Mouse (Mus musculus): ENCODE data around the gene Cpne7. TPM values are rescaled to one million over a fixed set of nuclear protein-coding genes. Genes with fewer than 3 reads are reported as not detected.

Cpne7 gene
- 0.48 and 1.4 TPM in 2 replicates for polyA plus RNA-seq (2012)

GRCm38 (mm10) chr8:123117127-123117731 is at the start of gene Cpne7:
Cpne7 (plus strand) TSS chr8:123117374.

DNA sequence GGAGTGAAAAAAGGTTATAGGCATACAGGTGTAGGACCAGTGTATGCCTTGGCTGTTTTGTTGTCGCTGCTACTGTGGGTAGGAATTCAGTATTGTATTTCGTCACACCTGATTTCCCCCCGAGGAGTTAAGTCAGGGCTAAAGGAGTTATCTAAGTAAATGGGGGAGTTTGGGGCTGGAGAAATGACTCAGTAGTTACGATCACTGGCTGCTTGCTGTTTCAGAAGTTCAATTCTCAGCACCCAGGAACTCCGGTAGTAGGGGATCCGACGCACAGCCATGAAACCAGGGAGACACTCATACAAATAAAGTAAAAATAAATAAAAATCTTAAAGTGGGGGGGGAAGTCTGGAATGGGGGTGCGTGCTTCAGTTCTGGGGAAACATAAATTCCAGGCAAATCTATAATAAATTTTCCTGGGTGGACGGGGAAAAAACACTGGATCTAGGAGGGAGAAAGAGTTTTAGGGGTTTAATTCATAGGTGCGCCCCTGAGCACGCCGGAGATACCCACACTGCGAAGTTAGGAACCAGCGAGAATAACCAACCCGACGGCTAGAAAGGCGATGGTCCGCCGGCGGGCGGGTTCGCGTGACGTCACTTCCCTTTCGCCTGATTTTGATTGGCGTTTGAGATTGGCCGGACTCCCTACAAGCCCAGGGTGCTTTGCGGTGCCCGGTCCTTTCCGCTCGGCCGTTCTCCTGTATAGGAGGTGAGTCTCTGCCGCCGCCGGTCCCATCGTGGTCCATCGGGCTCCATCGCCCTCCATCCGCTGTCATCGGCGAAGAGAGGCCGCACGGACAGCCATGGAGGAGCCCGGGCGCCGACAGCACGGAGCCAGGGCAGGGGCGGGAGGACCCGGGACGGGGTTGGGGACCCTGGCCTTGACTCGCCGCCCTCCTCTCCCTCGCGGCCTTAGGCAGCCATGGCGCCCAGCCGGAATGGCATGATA is 15.2 kb upstream of the Cpne7 start, which contains the start of gene Rpl13:
Gene Rpl13 (plus strand): TSS at position 616 of the 951 bp plus-strand sequence.

DNA sequence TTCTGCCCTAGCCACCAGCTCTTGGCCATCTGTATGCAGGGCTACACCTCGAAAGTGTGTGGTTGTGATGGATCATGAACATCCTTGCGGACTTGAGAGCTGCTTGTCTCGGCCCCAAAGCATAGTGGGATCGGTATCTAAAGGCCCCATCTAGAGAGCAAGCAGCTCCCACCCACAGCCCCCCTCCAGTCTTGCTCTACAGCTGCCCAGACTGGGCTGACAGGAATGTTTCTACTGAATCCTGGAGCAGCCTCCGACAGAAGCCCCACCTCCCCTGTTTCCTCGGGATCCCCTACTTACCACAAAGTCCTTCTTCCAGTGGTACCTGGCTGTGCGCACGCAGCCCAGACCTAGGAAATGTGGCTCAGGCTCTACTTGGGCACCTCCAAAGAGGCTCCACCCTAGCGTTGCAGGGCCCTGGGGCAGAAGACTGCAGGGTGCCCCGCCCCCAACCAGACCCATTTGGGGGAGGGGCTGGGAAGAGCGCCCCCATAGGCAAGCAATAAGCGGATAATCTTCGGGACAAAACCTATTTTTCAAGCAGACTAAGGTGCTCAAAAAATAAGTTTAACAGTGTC is 40.8 kb downstream of the Cpne7 start, which contains the start of gene Sult5a1:
Gene Sult5a1 (minus strand): TSS at position 428 of the 578 bp plus-strand sequence.

Other genes with a start within 250 kb of the Cpne7 start
- gene Ankrd11, start 75.1 kb upstream of the Cpne7 start, polyA plus RNA-seq (2012) = 93.5 and 120 TPM in 2 replicates
- gene Spg7, start 54.4 kb upstream of the Cpne7 start, polyA plus RNA-seq (2012) = 26.7 and 33.2 TPM in 2 replicates
- 4,017 and 4,573 TPM in 2 replicates for gene Rpl13, start 15.0 kb upstream of the Cpne7 start, polyA plus RNA-seq (2012)
- gene Sult5a1, start 40.9 kb downstream of the Cpne7 start, polyA plus RNA-seq (2012) = 0.02 TPM in 1 of 2 replicates, not detected in the other
- not detected in 2 replicates for gene Dpep1, start 68.9 kb downstream of the Cpne7 start, polyA plus RNA-seq (2012)
- 26.0 and 28.9 TPM in 2 replicates for gene Chmp1a, start 95.4 kb downstream of the Cpne7 start, polyA plus RNA-seq (2012)
- 0.06 and 0.10 TPM in 2 replicates for gene Spata33, start 95.5 kb downstream of the Cpne7 start, polyA plus RNA-seq (2012)
- gene Cdk10, start 107.5 kb downstream of the Cpne7 start, polyA plus RNA-seq (2012) = 93.0 and 94.8 TPM in 2 replicates
- 6.7 and 7.1 TPM in 2 replicates for gene Spata2l, start 118.9 kb downstream of the Cpne7 start, polyA plus RNA-seq (2012)
- 13.0 and 15.7 TPM in 2 replicates for gene Zfp276, start 136.8 kb downstream of the Cpne7 start, polyA plus RNA-seq (2012)
- 138 and 145 TPM in 2 replicates for gene Vps9d1, start 137.0 kb downstream of the Cpne7 start, polyA plus RNA-seq (2012)
- 62.6 and 69.9 TPM in 2 replicates for gene Fanca, start 201.2 kb downstream of the Cpne7 start, polyA plus RNA-seq (2012)
- 2.1 and 3.8 TPM in 2 replicates for gene Spire2, start 215.3 kb downstream of the Cpne7 start, polyA plus RNA-seq (2012)

All from megakaryocyte-erythroid progenitor cell, adult 5 weeks (primary cell).